Mouse (Mus musculus): ENCODE data around the gene Fnbp1. TPM values are rescaled to one million over a fixed set of nuclear protein-coding genes. Genes with fewer than 3 reads are reported as not detected.

Gene Fnbp1
- polyA plus RNA-seq, 1 experiment from 2014 or later = 13.9 TPM

GRCm38 (mm10) chr2:31075836-31076235 is 66.0 kb downstream of the Fnbp1 start:
- DNase-seq (ENCODE audit: low spot score) (no peak), ATAC-seq (ENCODE audit: insufficient number of reproducible peaks, low FRiP score, low TSS enrichment, low read depth) (no peak)
- Histone ChIP-seq H3K4me2 (ENCODE audit: low read depth, severe bottlenecking) (no peak overlapping the region), H3K36me3 (ENCODE audit: control insufficient read depth, insufficient read depth, low read length) (no peaks in the 10 kb centered on the region), H3K27me3 (ENCODE audit: control insufficient read depth, insufficient read depth, low read length) (no peaks in the 10 kb centered on the region), H3K9me3 (ENCODE audit: control insufficient read depth, low read length) (no peaks in the 10 kb centered on the region), H3K4me3 (ENCODE audit: low read depth, low read length) (no peak overlapping the region), H3K4me1 (ENCODE audit: control insufficient read depth, insufficient read depth, low read length) (no peaks in the 10 kb centered on the region), H3K9ac (ENCODE audit: low read length) (no peak overlapping the region), H3K27ac (replicated peaks; ENCODE audit: low read depth, low read length) (no peak overlapping the region)
- WGBS = 90% methylated on average over 7 of the region's 7 CpGs

GRCm38 (mm10) chr2:31075168-31075567 is 66.6 kb downstream of the Fnbp1 start:
- DNase-seq (ENCODE audit: low spot score) = no peak

GRCm38 (mm10) chr2:31069506-31069905 is 72.3 kb downstream of the Fnbp1 start:
- DNase-seq (ENCODE audit: low spot score) = no peak
- 94% methylated on average over 7 of the region's 7 CpGs for WGBS
- H3K4me3 ChIP-seq (ENCODE audit: low read depth, low read length) = no peak overlapping the region
- H3K4me1 ChIP-seq (ENCODE audit: control insufficient read depth, insufficient read depth, low read length) = peaks cover 11% of the 10 kb centered on the region
- H3K27me3 ChIP-seq (ENCODE audit: control insufficient read depth, insufficient read depth, low read length) = no peaks in the 10 kb centered on the region
- no peak overlapping the region for H3K9ac ChIP-seq (ENCODE audit: low read length)
- no peak for ATAC-seq (ENCODE audit: insufficient number of reproducible peaks, low FRiP score, low TSS enrichment, low read depth)
- no peaks in the 10 kb centered on the region for H3K9me3 ChIP-seq (ENCODE audit: control insufficient read depth, low read length)
- H3K4me2 ChIP-seq (ENCODE audit: low read depth, severe bottlenecking) = no peak overlapping the region
- H3K36me3 ChIP-seq (ENCODE audit: control insufficient read depth, insufficient read depth, low read length) = no peaks in the 10 kb centered on the region
- H3K27ac ChIP-seq (replicated peaks; ENCODE audit: low read depth, low read length) = no peak overlapping the region

More at GRCm38 (mm10) chr2:31075168-31075567, 66.6 kb downstream of the Fnbp1 start:
- Histone ChIP-seq H3K4me1 (ENCODE audit: control insufficient read depth, insufficient read depth, low read length) (no peaks in the 10 kb centered on the region), H3K4me2 (ENCODE audit: low read depth, severe bottlenecking) (no peak overlapping the region), H3K4me3 (ENCODE audit: low read depth, low read length) (no peak overlapping the region), H3K9ac (ENCODE audit: low read length) (no peak overlapping the region), H3K27ac (replicated peaks; ENCODE audit: low read depth, low read length) (no peak overlapping the region), H3K9me3 (ENCODE audit: control insufficient read depth, low read length) (no peaks in the 10 kb centered on the region), H3K36me3 (ENCODE audit: control insufficient read depth, insufficient read depth, low read length) (no peaks in the 10 kb centered on the region), H3K27me3 (ENCODE audit: control insufficient read depth, insufficient read depth, low read length) (no peaks in the 10 kb centered on the region)
- no peak for ATAC-seq (ENCODE audit: insufficient number of reproducible peaks, low FRiP score, low TSS enrichment, low read depth)
- WGBS = 97% methylated on average over 2 of the region's 2 CpGs

- no peak for DNase-seq (ENCODE audit: low spot score)
- H3K4me1 ChIP-seq (ENCODE audit: control insufficient read depth, insufficient read depth, low read length) = peaks cover 11% of the 10 kb centered on the region
- no peaks in the 10 kb centered on the region for H3K9me3 ChIP-seq (ENCODE audit: control insufficient read depth, low read length)
- peak overlapping the region; percentile 85 for H3K27ac ChIP-seq (replicated peaks; ENCODE audit: low read depth, low read length)
- H3K27me3 ChIP-seq (ENCODE audit: control insufficient read depth, insufficient read depth, low read length) = no peaks in the 10 kb centered on the region
- ATAC-seq (ENCODE audit: insufficient number of reproducible peaks, low FRiP score, low TSS enrichment, low read depth) = no peak
- 87% methylated on average over 4 of the region's 4 CpGs for WGBS
- no peak overlapping the region for H3K4me2 ChIP-seq (ENCODE audit: low read depth, severe bottlenecking)
- H3K9ac ChIP-seq (ENCODE audit: low read length) = no peak overlapping the region
- H3K4me3 ChIP-seq (ENCODE audit: low read depth, low read length) = no peak overlapping the region
- no peaks in the 10 kb centered on the region for H3K36me3 ChIP-seq (ENCODE audit: control insufficient read depth, insufficient read depth, low read length)
Observed at GRCm38 (mm10) chr2:31069114-31069445, 72.7 kb downstream of the Fnbp1 start.

GRCm38 (mm10) chr2:31068246-31069113 is 73.3 kb downstream of the Fnbp1 start:
- Histone ChIP-seq H3K27me3 (ENCODE audit: control insufficient read depth, insufficient read depth, low read length) (no peaks in the 10 kb centered on the region), H3K4me3 (ENCODE audit: low read depth, low read length) (no peak overlapping the region), H3K4me2 (ENCODE audit: low read depth, severe bottlenecking) (no peak overlapping the region), H3K36me3 (ENCODE audit: control insufficient read depth, insufficient read depth, low read length) (no peaks in the 10 kb centered on the region), H3K9me3 (ENCODE audit: control insufficient read depth, low read length) (no peaks in the 10 kb centered on the region), H3K27ac (replicated peaks; ENCODE audit: low read depth, low read length) (peak overlapping the region; percentile 85), H3K9ac (ENCODE audit: low read length) (no peak overlapping the region), H3K4me1 (ENCODE audit: control insufficient read depth, insufficient read depth, low read length) (peaks cover 11% of the 10 kb centered on the region)
- 0 out of 2 replicates have a peak, but pooled peaks have one; percentile 31 for ATAC-seq (ENCODE audit: insufficient number of reproducible peaks, low FRiP score, low TSS enrichment, low read depth)
- WGBS = 30% methylated on average over 13 of the region's 13 CpGs
- peak; percentile 59 for DNase-seq (ENCODE audit: low spot score)

- no peaks in the 10 kb centered on the region for H3K9me3 ChIP-seq (ENCODE audit: control insufficient read depth, low read length)
- peak overlapping the region; percentile 75 for H3K27ac ChIP-seq (replicated peaks; ENCODE audit: low read depth, low read length)
- no peak for DNase-seq (ENCODE audit: low spot score)
- 61% methylated on average over 7 of the region's 7 CpGs for WGBS
- peaks cover 11% of the 10 kb centered on the region for H3K4me1 ChIP-seq (ENCODE audit: control insufficient read depth, insufficient read depth, low read length)
- ATAC-seq (ENCODE audit: insufficient number of reproducible peaks, low FRiP score, low TSS enrichment, low read depth) = no peak
- no peaks in the 10 kb centered on the region for H3K27me3 ChIP-seq (ENCODE audit: control insufficient read depth, insufficient read depth, low read length)
- H3K4me2 ChIP-seq (ENCODE audit: low read depth, severe bottlenecking) = no peak overlapping the region
- no peaks in the 10 kb centered on the region for H3K36me3 ChIP-seq (ENCODE audit: control insufficient read depth, insufficient read depth, low read length)
- no peak overlapping the region for H3K9ac ChIP-seq (ENCODE audit: low read length)
- H3K4me3 ChIP-seq (ENCODE audit: low read depth, low read length) = no peak overlapping the region
Observed at GRCm38 (mm10) chr2:31067696-31068245, 74.0 kb downstream of the Fnbp1 start.

- H3K4me1 ChIP-seq (ENCODE audit: control insufficient read depth, insufficient read depth, low read length) = peaks cover 11% of the 10 kb centered on the region
- 88% methylated on average over 13 of the region's 13 CpGs for WGBS
- no peak overlapping the region for H3K4me2 ChIP-seq (ENCODE audit: low read depth, severe bottlenecking)
- no peak for DNase-seq (ENCODE audit: low spot score)
- no peak overlapping the region for H3K9ac ChIP-seq (ENCODE audit: low read length)
- ATAC-seq (ENCODE audit: insufficient number of reproducible peaks, low FRiP score, low TSS enrichment, low read depth) = no peak
- no peak overlapping the region; the same call in 1 of the 2 replicates for H3K27ac ChIP-seq (replicated peaks; ENCODE audit: low read depth, low read length)
- H3K36me3 ChIP-seq (ENCODE audit: control insufficient read depth, insufficient read depth, low read length) = no peaks in the 10 kb centered on the region
- no peaks in the 10 kb centered on the region for H3K27me3 ChIP-seq (ENCODE audit: control insufficient read depth, insufficient read depth, low read length)
- H3K9me3 ChIP-seq (ENCODE audit: control insufficient read depth, low read length) = no peaks in the 10 kb centered on the region
- no peak overlapping the region for H3K4me3 ChIP-seq (ENCODE audit: low read depth, low read length)
Observed at GRCm38 (mm10) chr2:31067059-31067595, 74.7 kb downstream of the Fnbp1 start.

GRCm38 (mm10) chr2:31066019-31066789 is 75.6 kb downstream of the Fnbp1 start:
- no peaks in the 10 kb centered on the region for H3K36me3 ChIP-seq (ENCODE audit: control insufficient read depth, insufficient read depth, low read length)
- no peaks in the 10 kb centered on the region for H3K27me3 ChIP-seq (ENCODE audit: control insufficient read depth, insufficient read depth, low read length)
- H3K27ac ChIP-seq (replicated peaks; ENCODE audit: low read depth, low read length) = no peak overlapping the region
- no peak overlapping the region for H3K4me2 ChIP-seq (ENCODE audit: low read depth, severe bottlenecking)
- ATAC-seq (ENCODE audit: insufficient number of reproducible peaks, low FRiP score, low TSS enrichment, low read depth) = no peak
- no peak for DNase-seq (ENCODE audit: low spot score)
- no peaks in the 10 kb centered on the region for H3K9me3 ChIP-seq (ENCODE audit: control insufficient read depth, low read length)
- H3K9ac ChIP-seq (ENCODE audit: low read length) = no peak overlapping the region
- peaks cover 11% of the 10 kb centered on the region for H3K4me1 ChIP-seq (ENCODE audit: control insufficient read depth, insufficient read depth, low read length)
- H3K4me3 ChIP-seq (ENCODE audit: low read depth, low read length) = no peak overlapping the region
- 81% methylated on average over 11 of the region's 11 CpGs for WGBS
